Mouse (Mus musculus): ENCODE results near the gene Coq5. TPM values are rescaled to one million over a fixed set of nuclear protein-coding genes. Genes with fewer than 3 reads are reported as not detected.

Coq5 gene
- total RNA-seq, 1 experiment, result 34.8 TPM

DNA sequence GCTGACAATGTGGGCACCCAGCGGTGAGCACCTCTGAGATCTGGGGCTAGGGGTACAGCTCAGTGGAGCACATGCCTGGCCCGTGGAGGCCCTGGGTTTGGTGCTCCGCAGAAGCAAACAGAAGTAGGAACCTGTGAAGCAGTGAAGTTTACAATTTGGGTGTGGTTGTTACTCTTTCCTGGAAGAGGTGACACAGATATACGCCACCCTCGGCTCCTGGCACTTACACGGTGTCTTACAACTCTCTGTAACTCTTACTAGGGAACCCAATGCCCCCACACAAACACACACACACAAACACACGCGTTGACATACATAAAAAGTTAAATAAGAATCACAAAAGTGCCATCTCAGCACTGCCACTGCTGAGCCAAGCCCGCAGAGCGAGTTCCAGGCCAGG is 16.9 kb downstream of the Coq5 start:
- TF ChIP-seq HCFC1 (IDR thresholded peaks at IDR 0.05; ENCODE audit: borderline replicate concordance, insufficient read depth, low read length), result no peak
- 0 out of 2 replicates have a peak, but pooled peaks have one; percentile 13 for TF ChIP-seq MAFK (IDR thresholded peaks at IDR 0.05; ENCODE audit: insufficient read depth, low read depth, low read length)
- TF ChIP-seq ZC3H11A (IDR thresholded peaks at IDR 0.05; ENCODE audit: borderline replicate concordance, low read depth, low read length), result no peak
- TF ChIP-seq CHD2 (IDR thresholded peaks at IDR 0.05; ENCODE audit: low read depth, low read length), result no peak
- Histone ChIP-seq H3K27ac (ENCODE audit: insufficient read depth, low read depth, low read length, poor library complexity, severe bottlenecking) (no peak overlapping the region), H3K9me3 (ENCODE audit: control insufficient read depth, insufficient read depth, low read depth, low read length) (no peaks in the 10 kb centered on the region), H3K9ac (ENCODE audit: insufficient read depth, low read depth, low read length, poor library complexity, severe bottlenecking) (no peak overlapping the region), H3K36me3 (ENCODE audit: control insufficient read depth, insufficient read depth, low read length, poor library complexity, severe bottlenecking) (peaks cover 32% of the 10 kb centered on the region), H3K4me3 (ENCODE audit: insufficient read depth in 1 of 2, low read depth in 1 of 2, low read length in 2 of 2, poor library complexity in 1 of 2, severe bottlenecking in 1 of 2) (no peak overlapping the region), H3K4me1 (ENCODE audit: control insufficient read depth in 2 of 2, insufficient read depth in 2 of 2, low read length in 2 of 2, poor library complexity in 1 of 2) (peaks cover 1 to 3% of the 10 kb centered on the region in 2 experiments; a peak in 1 of 4 replicates)
- DNase-seq (ENCODE audit: low read depth, low spot score), result no peak
- in situ Hi-C loops (cut with MboI; ENCODE audit: low sequenced_read_pairs in 2 of 2, unreplicated experiment in 2 of 2), result no loop called here

DNA sequence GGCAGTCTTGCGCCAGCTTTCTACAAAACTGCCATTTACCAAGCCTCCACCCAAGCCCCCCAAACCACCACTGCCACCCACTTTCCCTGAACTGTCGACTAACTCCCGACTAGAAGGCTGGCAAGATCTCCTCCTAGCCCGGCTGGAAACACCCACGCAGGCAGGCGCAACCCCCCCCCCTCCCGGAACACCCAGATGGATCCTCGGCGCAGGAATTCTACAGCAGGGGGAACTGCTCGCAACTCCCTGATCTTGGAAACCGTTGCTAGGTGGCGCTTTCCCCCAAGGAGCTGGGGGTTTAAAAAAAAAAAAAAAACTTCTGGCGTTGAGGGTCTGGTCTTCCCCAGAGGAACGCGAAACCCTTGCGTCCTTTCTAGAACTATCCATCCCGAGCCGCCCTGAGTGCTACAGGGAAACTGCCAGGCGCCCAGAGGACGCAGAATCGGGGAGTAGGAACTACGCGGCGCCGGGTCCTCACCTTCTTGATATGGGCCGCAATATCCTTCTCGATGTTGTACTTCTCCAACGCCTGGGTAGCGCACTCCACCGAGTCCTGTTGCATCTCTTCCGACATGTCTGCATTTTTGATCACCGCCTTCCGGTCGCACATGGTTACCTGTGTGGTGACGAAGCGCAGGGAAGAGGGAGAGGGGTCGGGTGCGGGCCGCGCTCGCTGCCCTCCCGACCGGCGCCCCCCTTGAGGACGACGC is 20.7 kb downstream of the Coq5 start:
- no peak for TF ChIP-seq HCFC1 (IDR thresholded peaks at IDR 0.05; ENCODE audit: borderline replicate concordance, insufficient read depth, low read length)
- no peak for TF ChIP-seq ZC3H11A (IDR thresholded peaks at IDR 0.05; ENCODE audit: borderline replicate concordance, low read depth, low read length)
- TF ChIP-seq CHD2 (IDR thresholded peaks at IDR 0.05; ENCODE audit: low read depth, low read length), result no peak
- TF ChIP-seq MAFK (IDR thresholded peaks at IDR 0.05; ENCODE audit: insufficient read depth, low read depth, low read length), result no peak
- peak; percentile 96 for TF ChIP-seq ZNF384 (IDR thresholded peaks at IDR 0.05; ENCODE audit: low read depth, low read length)
- DNase-seq (ENCODE audit: low read depth, low spot score), result peak; percentile 47
- H3K36me3 ChIP-seq (ENCODE audit: control insufficient read depth, insufficient read depth, low read length, poor library complexity, severe bottlenecking), result peaks cover 29% of the 10 kb centered on the region
- peak overlapping the region; percentile 94 for H3K4me3 ChIP-seq (ENCODE audit: insufficient read depth in 1 of 2, low read depth in 1 of 2, low read length in 2 of 2, poor library complexity in 1 of 2, severe bottlenecking in 1 of 2)
- H3K4me1 ChIP-seq (ENCODE audit: control insufficient read depth in 2 of 2, insufficient read depth in 2 of 2, low read length in 2 of 2, poor library complexity in 1 of 2), result peaks cover 1 to 3% of the 10 kb centered on the region in 2 experiments; a peak in 1 of 4 replicates
- peak overlapping the region; percentile 87 for H3K27ac ChIP-seq (ENCODE audit: insufficient read depth, low read depth, low read length, poor library complexity, severe bottlenecking)
- H3K9me3 ChIP-seq (ENCODE audit: control insufficient read depth, insufficient read depth, low read depth, low read length), result no peaks in the 10 kb centered on the region
- in situ Hi-C loops (cut with MboI; ENCODE audit: low sequenced_read_pairs in 2 of 2, unreplicated experiment in 2 of 2), result no loop called here
- peak overlapping the region; percentile 89 for H3K9ac ChIP-seq (ENCODE audit: insufficient read depth, low read depth, low read length, poor library complexity, severe bottlenecking)

DNA sequence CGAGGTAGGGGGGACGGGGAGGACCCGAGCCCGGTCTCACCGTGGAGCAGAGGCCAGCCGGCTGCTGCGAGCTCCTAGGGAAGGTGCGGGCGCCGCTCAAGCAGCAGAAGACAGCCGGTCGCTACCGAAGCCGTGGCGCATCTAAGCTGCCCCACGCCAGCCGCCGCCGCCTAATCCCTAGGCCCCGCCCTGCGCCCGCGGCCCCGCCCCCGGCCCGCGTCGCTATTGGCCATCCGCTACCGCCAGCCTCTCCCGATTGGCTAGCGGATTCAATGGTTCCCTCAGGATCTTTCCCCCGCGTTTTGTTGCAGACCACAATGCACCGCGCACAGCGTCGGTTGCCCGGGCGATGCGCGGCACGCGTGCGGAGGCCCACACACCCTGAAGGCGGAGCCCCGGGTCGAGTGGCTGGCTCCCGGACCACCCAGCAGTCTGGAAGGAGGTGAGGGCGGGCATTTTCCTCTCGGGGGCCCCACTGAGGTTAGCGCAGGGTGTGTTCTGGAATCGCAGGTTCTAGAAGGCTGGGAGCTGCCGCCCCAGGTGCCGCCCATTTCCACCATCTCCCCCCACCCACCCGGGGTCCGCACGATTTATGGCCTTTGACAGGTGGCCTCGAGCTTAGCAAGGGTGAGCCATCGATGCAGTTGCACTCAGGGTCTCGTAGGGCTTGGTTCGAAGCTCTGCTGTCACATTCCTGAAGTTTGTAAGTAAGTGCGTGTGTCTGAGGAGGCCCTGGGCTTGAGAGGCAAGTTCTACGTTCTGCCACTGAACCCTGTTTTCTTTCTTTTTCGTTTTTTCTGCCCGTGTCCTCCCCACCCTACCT is 21.5 kb downstream of the Coq5 start, which contains the start of gene Dynll1:
Dynll1 (minus strand) TSS at position 208 of the 823 bp plus-strand sequence.
- in situ Hi-C loops (cut with MboI; ENCODE audit: low sequenced_read_pairs in 2 of 2, unreplicated experiment in 2 of 2), result no loop called here
- TF ChIP-seq CHD2 (IDR thresholded peaks at IDR 0.05; ENCODE audit: low read depth, low read length), result peak; percentile 80
- TF ChIP-seq HCFC1 (IDR thresholded peaks at IDR 0.05; ENCODE audit: borderline replicate concordance, insufficient read depth, low read length), result no peak
- peak; percentile 96 for TF ChIP-seq MAFK (IDR thresholded peaks at IDR 0.05; ENCODE audit: insufficient read depth, low read depth, low read length)
- TF ChIP-seq ZNF384 (IDR thresholded peaks at IDR 0.05; ENCODE audit: low read depth, low read length), result no peak

DNA sequence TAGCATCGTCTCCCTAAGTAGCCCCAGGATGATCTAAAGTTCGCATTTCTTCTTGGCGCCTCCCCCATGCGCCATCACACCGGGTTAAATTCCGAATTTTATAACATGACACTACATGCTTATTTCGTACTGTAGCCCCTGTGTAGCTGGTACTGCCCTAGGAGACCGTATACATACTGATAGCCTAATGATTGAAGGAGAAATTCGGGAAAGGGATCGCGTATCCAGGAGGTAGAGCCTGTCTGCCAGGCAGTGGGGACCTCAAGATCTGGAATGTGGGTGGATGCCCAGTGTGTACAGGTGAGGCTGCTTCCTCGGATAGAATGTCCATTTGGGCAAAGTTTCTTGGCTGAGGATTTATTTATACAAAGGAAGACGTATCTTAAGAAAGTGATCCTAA is 22.1 kb downstream of the Coq5 start:
- H3K27ac ChIP-seq (ENCODE audit: insufficient read depth, low read depth, low read length, poor library complexity, severe bottlenecking), result no peak overlapping the region
- in situ Hi-C loops (cut with MboI; ENCODE audit: low sequenced_read_pairs in 2 of 2, unreplicated experiment in 2 of 2), result no loop called here

More for the DNA sequence above, 21.5 kb downstream of the Coq5 start, which contains the start of gene Dynll1:
- DNase-seq (ENCODE audit: low read depth, low spot score), result peak; percentile 98
- Histone ChIP-seq H3K4me1 (ENCODE audit: control insufficient read depth in 2 of 2, insufficient read depth in 2 of 2, low read length in 2 of 2, poor library complexity in 1 of 2) (peaks cover 1 to 3% of the 10 kb centered on the region in 2 experiments; a peak in 1 of 4 replicates), H3K27ac (ENCODE audit: insufficient read depth, low read depth, low read length, poor library complexity, severe bottlenecking) (peak within 1 kb of the TSS; percentile 87), H3K36me3 (ENCODE audit: control insufficient read depth, insufficient read depth, low read length, poor library complexity, severe bottlenecking) (peaks cover 23% of the 10 kb centered on the region), H3K9me3 (ENCODE audit: control insufficient read depth, insufficient read depth, low read depth, low read length) (no peaks in the 10 kb centered on the region), H3K9ac (ENCODE audit: insufficient read depth, low read depth, low read length, poor library complexity, severe bottlenecking) (peak within 1 kb of the TSS; percentile 89), H3K4me3 (ENCODE audit: insufficient read depth in 1 of 2, low read depth in 1 of 2, low read length in 2 of 2, poor library complexity in 1 of 2, severe bottlenecking in 1 of 2) (peak within 1 kb of the TSS; percentile 94)

More for the DNA sequence above, 22.1 kb downstream of the Coq5 start:
- peak overlapping the region; percentile 63 for H3K9ac ChIP-seq (ENCODE audit: insufficient read depth, low read depth, low read length, poor library complexity, severe bottlenecking)
- peaks cover 17% of the 10 kb centered on the region for H3K36me3 ChIP-seq (ENCODE audit: control insufficient read depth, insufficient read depth, low read length, poor library complexity, severe bottlenecking)
- TF ChIP-seq CHD2 (IDR thresholded peaks at IDR 0.05; ENCODE audit: low read depth, low read length), result no peak
- TF ChIP-seq HCFC1 (IDR thresholded peaks at IDR 0.05; ENCODE audit: borderline replicate concordance, insufficient read depth, low read length), result no peak
- no peak for TF ChIP-seq ZNF384 (IDR thresholded peaks at IDR 0.05; ENCODE audit: low read depth, low read length)
- no peak for TF ChIP-seq ZC3H11A (IDR thresholded peaks at IDR 0.05; ENCODE audit: borderline replicate concordance, low read depth, low read length)
- TF ChIP-seq MAFK (IDR thresholded peaks at IDR 0.05; ENCODE audit: insufficient read depth, low read depth, low read length), result no peak
- H3K4me1 ChIP-seq (ENCODE audit: control insufficient read depth in 2 of 2, insufficient read depth in 2 of 2, low read length in 2 of 2, poor library complexity in 1 of 2), result peaks cover 1 to 3% of the 10 kb centered on the region in 2 experiments; a peak in 1 of 4 replicates
- H3K4me3 ChIP-seq (ENCODE audit: insufficient read depth in 1 of 2, low read depth in 1 of 2, low read length in 2 of 2, poor library complexity in 1 of 2, severe bottlenecking in 1 of 2), result peak overlapping the region; percentile 56 to 69
- no peaks in the 10 kb centered on the region for H3K9me3 ChIP-seq (ENCODE audit: control insufficient read depth, insufficient read depth, low read depth, low read length)
- no peak for DNase-seq (ENCODE audit: low read depth, low spot score)

All from ES-E14 (cell line).